Mouse (Mus musculus): Measurements from ENCODE around the gene Gss.

DNA sequence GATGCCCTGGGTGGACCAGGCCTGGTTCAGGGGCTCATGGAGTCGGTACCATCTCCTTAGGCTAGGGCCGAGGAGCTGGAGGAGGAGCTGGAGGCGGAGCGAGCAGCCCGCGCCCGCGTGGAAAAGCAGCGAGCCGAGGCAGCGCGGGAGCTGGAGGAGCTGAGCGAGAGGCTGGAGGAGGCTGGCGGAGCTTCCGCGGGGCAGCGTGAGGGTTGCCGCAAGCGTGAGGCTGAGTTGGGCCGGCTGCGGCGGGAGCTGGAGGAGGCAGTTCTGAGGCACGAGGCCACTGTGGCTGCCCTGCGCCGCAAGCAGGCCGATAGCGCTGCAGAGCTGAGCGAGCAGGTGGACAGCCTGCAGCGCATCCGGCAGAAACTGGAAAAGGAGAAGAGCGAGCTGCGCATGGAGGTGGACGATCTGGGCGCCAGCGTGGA is 36.6 kb upstream of the Gss start:
- TF ChIP-seq CTCF (IDR thresholded peaks at IDR 0.05; ENCODE audit: borderline replicate concordance, extremely low read depth, insufficient read depth, insufficient read length) (no peak), POLR2A (IDR thresholded peaks at IDR 0.05; ENCODE audit: borderline replicate concordance, extremely low read depth, insufficient read depth, insufficient read length, poor library complexity, severe bottlenecking) (no peak)

All from brain, embryonic 14.5 days (tissue).